ENCODE assay signal across 34 mouse cellular contexts in genomic region chr12:16728221-16728620, GRCm38 (mm10).
"Had no signal": no experiment of that assay in that cellular context is flagged by ENCODE, and none has a peak within 500 bp of the region (broad histone marks: within the 10 kb centered on the region; RNA-seq: fewer than 3 reads in every experiment).

No protein-coding gene starts in this region.

- H3K27me3 ChIP-seq: heart, embryonic 12.5 days; heart, embryonic 13.5 days; heart, embryonic 15.5 days; hindbrain, embryonic 12.5 days; hindbrain, embryonic 13.5 days; hindbrain, embryonic 15.5 days; intestine, embryonic 15.5 days; kidney, embryonic 15.5 days had no signal

- H3K36me3 ChIP-seq: heart, embryonic 12.5 days; heart, embryonic 13.5 days; heart, embryonic 15.5 days; hindbrain, embryonic 12.5 days; hindbrain, embryonic 13.5 days; hindbrain, embryonic 15.5 days; kidney, embryonic 15.5 days had no signal

- ATAC-seq: hindbrain, embryonic 16.5 days; hindbrain, postnatal 0 days; inflammation-experienced regulatory T-cells, adult 6 months; intestine, embryonic 15.5 days; intestine, embryonic 16.5 days; intestine, postnatal 0 days had no signal

- H3K9ac ChIP-seq: heart, embryonic 12.5 days; heart, embryonic 13.5 days; heart, embryonic 15.5 days; hindbrain, embryonic 12.5 days; hindbrain, embryonic 13.5 days; hindbrain, embryonic 14.5 days; hindbrain, embryonic 15.5 days; intestine, embryonic 15.5 days; kidney, embryonic 15.5 days had no signal

- H3K9me3 ChIP-seq: heart, embryonic 10.5 days; heart, embryonic 12.5 days; heart, embryonic 13.5 days; heart, embryonic 15.5 days; hindbrain, embryonic 10.5 days; hindbrain, embryonic 12.5 days; hindbrain, embryonic 13.5 days; hindbrain, embryonic 15.5 days; intestine, embryonic 15.5 days; kidney, embryonic 15.5 days had no signal

- H3K4me3 ChIP-seq: heart, adult 2 months; heart, embryonic 10.5 days; heart, embryonic 12.5 days; heart, embryonic 13.5 days; heart, embryonic 15.5 days; hindbrain, embryonic 10.5 days; hindbrain, embryonic 12.5 days; hindbrain, embryonic 13.5 days; hindbrain, embryonic 15.5 days; intestine, embryonic 15.5 days; kidney, embryonic 15.5 days; layer of hippocampus, adult 2 months had no signal

- DNase-seq: heart, adult 2 months; heart, postnatal 10 days; heart, postnatal 14 days; heart, postnatal 36 days; heart, postnatal 4 days; kidney, adult 11 months; kidney, adult 18-20 months; kidney, adult 2 months; kidney, adult 8-10 months; kidney, adult 9 months; kidney, postnatal 10 days; kidney, postnatal 14 days; kidney, postnatal 36 days; kidney, postnatal 4 days; layer of hippocampus, adult 9-11 months had no signal

- H3K4me2 ChIP-seq: heart, embryonic 11.5 days; heart, embryonic 12.5 days; heart, embryonic 13.5 days; heart, embryonic 15.5 days; hindbrain, embryonic 12.5 days; hindbrain, embryonic 13.5 days; hindbrain, embryonic 14.5 days; hindbrain, embryonic 15.5 days; intestine, embryonic 15.5 days; kidney, embryonic 15.5 days had no signal

- H3K27ac ChIP-seq: heart, adult 2 months; heart, embryonic 10.5 days; heart, embryonic 13.5 days; heart, embryonic 15.5 days; hindbrain, embryonic 10.5 days; hindbrain, embryonic 12.5 days; hindbrain, embryonic 13.5 days; hindbrain, embryonic 14.5 days; hindbrain, embryonic 15.5 days; hindbrain, postnatal 0 days; intestine, embryonic 15.5 days; kidney, embryonic 15.5 days; kidney, postnatal 0 days; layer of hippocampus, adult 2 months had no signal
